Mouse (Mus musculus) liver, postnatal 0 days (tissue): Measurements from ENCODE around the gene Gpn2. TPM values are rescaled to one million over a fixed set of nuclear protein-coding genes. Genes with fewer than 3 reads are reported as not detected.

ENCODE experiments used
- ATAC-seq: fragments of 200-750 bp; cut with Nextera tagmentation; 2 replicates; pipeline ENCODE4 v1.8.0; 2017; ENCODE audit warnings: mild to moderate bottlenecking, moderate library complexity
- DNase-seq: peaks from one replicate; pipeline ENCODE4 v3.0.0-alpha.2; 2016
- H3K27ac ChIP-seq: fragments of 300-500 bp; sonication (generic); 2 replicates; pipeline ENCODE4 v1.5.1; 2014; ENCODE audit warnings: antibody characterized with exemption, moderate library complexity, mild to moderate bottlenecking, low read depth
- H3K27me3 ChIP-seq: fragments of 300-500 bp; sonication (generic); 2 replicates; pipeline ENCODE4 v1.6.1; 2014; ENCODE audit warnings: low read length, control low read depth, mixed read lengths; ENCODE audit not compliant: insufficient read depth
- H3K36me3 ChIP-seq: fragments of 300-500 bp; sonication (generic); replicated peaks from 2 replicates; pipeline ENCODE4 v1.6.1; 2014; ENCODE audit warnings: mild to moderate bottlenecking, control low read depth, low read length, moderate library complexity, mixed read lengths; ENCODE audit not compliant: insufficient read depth
- H3K4me1 ChIP-seq: fragments of 300-500 bp; sonication (generic); 2 replicates; pipeline ENCODE4 v1.6.1; 2014; ENCODE audit warnings: antibody characterized with exemption, mild to moderate bottlenecking, control low read depth; ENCODE audit not compliant: insufficient read depth
- H3K4me2 ChIP-seq: fragments of 300-500 bp; sonication (generic); 2 replicates; pipeline ENCODE4 v1.6.1; 2014; ENCODE audit warnings: low read depth, mild to moderate bottlenecking, low read length, moderate library complexity, mixed read lengths
- H3K4me3 ChIP-seq: fragments of 300-500 bp; sonication (generic); 2 replicates; pipeline ENCODE4 v1.5.1; 2014; ENCODE audit warnings: low read depth, low read length
- H3K9ac ChIP-seq: fragments of 300-500 bp; sonication (generic); replicated peaks from 2 replicates; pipeline ENCODE4 v1.6.1; 2014; ENCODE audit warnings: mild to moderate bottlenecking, moderate library complexity
- H3K9me3 ChIP-seq: fragments of 300-500 bp; sonication (generic); 2 replicates; pipeline ENCODE4 v1.6.1; 2016; ENCODE audit warnings: mild to moderate bottlenecking, control low read depth, low read length, mixed read lengths
- CTCF ChIP-seq: sonication (generic); IDR thresholded peaks from 2 replicates; pipeline ENCODE4 v1.5.1; 2016; ENCODE audit warnings: antibody characterized with exemption, low read depth
- EP300 ChIP-seq: IDR thresholded peaks from 2 replicates; pipeline ENCODE4 v1.6.1; 2016; ENCODE audit warnings: antibody characterized with exemption, low read depth, mild to moderate bottlenecking
- WGBS: fragments of 180-500 bp; shearing (Covaris S2); extraction: QIAGEN DNeasy Blood & Tissue Kit; methylation state at CpG from one replicate; pipeline ENCODE4 v1.1.7; 2014; ENCODE audit not compliant: insufficient replicate concordance; 5-methylcytosine and 5-hydroxymethylcytosine counted together
- polyA plus RNA-seq: library from polyadenylated mRNA; unstranded; fragments of >200 nt; fragmentation: Nextera tagmentation; extraction: Ambion mirVana; gene quantifications from 2 replicates; pipeline ENCODE4 v1.2.1, GENCODE M21; 2015

Gpn2 gene
- polyA plus RNA-seq, 1 experiment from 2014 or later, result 10.2 TPM

DNA sequence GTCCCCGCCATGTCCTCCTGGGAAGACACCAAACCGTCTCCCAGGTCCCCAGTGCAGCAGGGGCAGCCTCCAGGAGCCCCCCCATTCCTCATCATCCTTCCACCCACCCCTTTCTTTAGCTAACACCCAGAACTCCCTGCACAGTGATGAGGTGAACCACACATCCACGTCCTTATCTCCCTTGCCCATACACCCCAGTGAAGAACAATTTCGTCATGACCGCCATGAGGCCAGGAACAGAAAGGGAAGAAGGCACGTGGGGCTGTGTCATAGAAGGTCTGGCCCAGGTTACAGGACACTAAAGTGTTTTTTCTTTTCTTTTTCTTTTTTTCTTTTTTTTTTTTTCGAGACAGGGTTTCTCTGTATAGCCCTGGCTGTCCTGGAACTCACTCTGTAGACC lies 40.7 kb downstream of the Gpn2 start:
- peaks cover 18% of the 10 kb centered on the region; the same call in 1 of the 2 replicates for H3K36me3 ChIP-seq
- DNase-seq, result no peak
- ATAC-seq, result peak; percentile 73
- H3K4me2 ChIP-seq, result no peak overlapping the region
- H3K27ac ChIP-seq, result peak overlapping the region; percentile 85; the same call in 1 of the 2 replicates
- H3K4me3 ChIP-seq, result no peak overlapping the region
- H3K9me3 ChIP-seq, result no peaks in the 10 kb centered on the region
- no peaks in the 10 kb centered on the region for H3K27me3 ChIP-seq
- WGBS, result 54% methylated on average over 7 of the region's 7 CpGs
- H3K4me1 ChIP-seq, result peaks cover 33% of the 10 kb centered on the region
- peak; percentile 65; the same call in 1 of the 2 replicates for TF ChIP-seq EP300
- no peak for TF ChIP-seq CTCF
- H3K9ac ChIP-seq, result no peak overlapping the region

DNA sequence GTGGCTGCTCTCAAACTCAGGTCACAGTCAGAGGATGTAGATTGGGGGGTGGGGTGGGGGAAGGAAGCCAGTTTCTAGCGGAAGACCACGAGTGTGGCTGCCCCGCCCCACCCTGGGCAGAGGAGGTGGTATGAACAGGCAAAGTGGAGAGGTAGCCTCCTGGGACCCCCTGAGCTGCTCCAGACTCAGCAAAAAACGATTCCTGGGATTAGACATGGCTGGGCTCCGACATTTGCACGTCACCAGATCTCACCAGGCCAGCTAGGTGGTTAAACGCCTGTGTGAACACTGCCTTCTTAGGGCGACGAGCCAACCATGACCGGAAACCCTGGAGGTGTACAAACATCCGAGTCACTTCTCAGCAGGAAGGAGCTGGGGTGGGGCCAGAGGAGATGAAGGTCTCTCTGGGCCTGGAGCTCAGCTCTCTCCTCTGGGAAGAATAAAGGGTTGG lies 41.5 kb downstream of the Gpn2 start:
- peaks cover 28% of the 10 kb centered on the region for H3K4me1 ChIP-seq
- H3K36me3 ChIP-seq, result peaks cover 18% of the 10 kb centered on the region; the same call in 1 of the 2 replicates
- no peaks in the 10 kb centered on the region for H3K27me3 ChIP-seq
- 34% methylated on average over 11 of the region's 11 CpGs for WGBS
- peak overlapping the region; percentile 22; the same call in 1 of the 2 replicates for H3K4me2 ChIP-seq
- TF ChIP-seq EP300 (peak; percentile 27; the same call in 1 of the 2 replicates), CTCF (0 out of 2 replicates have a peak, but pooled peaks have one; percentile 1)
- H3K9ac ChIP-seq, result no peak overlapping the region
- peak overlapping the region; percentile 85 for H3K27ac ChIP-seq
- H3K4me3 ChIP-seq, result no peak overlapping the region
- peak; percentile 64 for DNase-seq
- H3K9me3 ChIP-seq, result no peaks in the 10 kb centered on the region
- ATAC-seq, result peak; percentile 63

DNA sequence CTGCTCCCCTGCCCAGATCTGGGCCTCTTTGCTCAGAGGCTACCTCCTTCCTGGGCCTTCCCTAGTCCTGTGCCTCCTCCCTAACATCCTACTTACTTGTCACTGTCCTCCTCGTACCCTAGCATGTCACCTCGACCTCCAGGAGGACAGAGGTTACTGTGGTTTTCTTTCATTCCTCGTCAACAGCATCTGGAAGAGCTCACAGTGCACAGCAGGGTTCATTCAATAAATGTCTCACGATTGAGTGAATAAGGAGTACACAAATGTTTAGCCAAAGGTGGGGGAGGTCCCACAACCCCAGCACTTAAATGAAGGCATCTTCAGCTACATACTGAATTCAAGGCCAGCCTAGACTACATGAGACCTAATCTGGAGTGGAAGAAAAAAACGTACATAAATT lies 42.1 kb downstream of the Gpn2 start:
- ATAC-seq (peak; percentile 4; the same call in 1 of the 2 replicates), DNase-seq (no peak)
- Histone ChIP-seq H3K4me2 (no peak overlapping the region), H3K9ac (no peak overlapping the region), H3K9me3 (no peaks in the 10 kb centered on the region), H3K27me3 (no peaks in the 10 kb centered on the region), H3K27ac (peak overlapping the region; percentile 85), H3K36me3 (peaks cover 18% of the 10 kb centered on the region; the same call in 1 of the 2 replicates), H3K4me1 (peaks cover 29% of the 10 kb centered on the region), H3K4me3 (no peak overlapping the region)
- WGBS, result 50% methylated on average over 5 of the region's 5 CpGs
- TF ChIP-seq CTCF, result no peak
- no peak for TF ChIP-seq EP300

DNA sequence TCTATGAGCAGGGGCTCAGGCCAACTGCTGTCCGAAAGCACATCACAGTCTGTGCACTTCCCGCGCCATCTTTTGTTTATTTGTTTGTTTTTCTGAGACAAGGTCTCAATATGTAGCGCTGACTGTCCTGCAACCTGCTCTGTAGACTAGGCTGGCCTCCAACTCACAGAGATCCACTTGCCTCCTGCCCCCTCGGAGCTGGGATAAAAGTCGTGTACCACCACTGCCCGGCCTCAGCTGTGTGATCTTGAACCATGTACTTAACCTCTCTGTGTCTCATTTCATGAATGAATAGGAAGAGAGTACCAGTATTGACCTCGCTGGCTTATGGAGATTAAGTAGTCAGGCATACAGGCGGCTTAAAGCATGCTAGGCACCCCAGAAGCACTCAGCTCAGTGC lies 42.5 kb downstream of the Gpn2 start:
- TF ChIP-seq EP300 (no peak), CTCF (no peak)
- ATAC-seq (no peak), DNase-seq (no peak)
- no peak overlapping the region for H3K4me3 ChIP-seq
- no peaks in the 10 kb centered on the region for H3K9me3 ChIP-seq
- H3K4me1 ChIP-seq, result peaks cover 33% of the 10 kb centered on the region
- no peaks in the 10 kb centered on the region for H3K27me3 ChIP-seq
- H3K27ac ChIP-seq, result peak overlapping the region; percentile 85
- 88% methylated on average over 9 of the region's 9 CpGs for WGBS
- no peak overlapping the region for H3K4me2 ChIP-seq
- no peak overlapping the region for H3K9ac ChIP-seq
- H3K36me3 ChIP-seq, result peaks cover 18% of the 10 kb centered on the region; the same call in 1 of the 2 replicates

DNA sequence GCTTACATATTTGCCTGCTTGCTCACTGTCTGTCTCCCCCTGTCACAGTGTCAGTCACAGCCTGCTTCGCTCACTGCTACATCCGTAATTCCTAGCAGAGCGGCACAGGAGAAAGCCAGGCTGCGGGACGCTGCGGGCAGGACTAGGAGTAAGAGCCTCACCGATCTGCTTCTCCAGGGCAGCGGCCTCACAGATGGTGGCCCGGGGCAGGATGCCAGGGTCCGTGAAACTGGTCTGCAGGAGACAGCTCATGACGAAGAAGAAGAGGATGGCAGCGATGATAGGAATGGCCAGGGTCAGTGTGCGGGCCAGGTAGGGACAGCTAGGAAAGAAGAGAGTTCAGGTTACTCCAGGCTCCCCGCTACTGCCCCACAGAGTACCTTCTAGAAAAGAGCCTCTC lies 42.9 kb downstream of the Gpn2 start:
- WGBS, result 86% methylated on average over 14 of the region's 14 CpGs
- Histone ChIP-seq H3K9ac (no peak overlapping the region), H3K4me1 (peaks cover 35% of the 10 kb centered on the region), H3K27ac (peak overlapping the region; percentile 85; the same call in 1 of the 2 replicates), H3K27me3 (no peaks in the 10 kb centered on the region), H3K9me3 (no peaks in the 10 kb centered on the region), H3K36me3 (peaks cover 18% of the 10 kb centered on the region; the same call in 1 of the 2 replicates), H3K4me2 (no peak overlapping the region), H3K4me3 (no peak overlapping the region)
- no peak for TF ChIP-seq EP300
- TF ChIP-seq CTCF, result no peak
- DNase-seq, result no peak
- ATAC-seq, result no peak

DNA sequence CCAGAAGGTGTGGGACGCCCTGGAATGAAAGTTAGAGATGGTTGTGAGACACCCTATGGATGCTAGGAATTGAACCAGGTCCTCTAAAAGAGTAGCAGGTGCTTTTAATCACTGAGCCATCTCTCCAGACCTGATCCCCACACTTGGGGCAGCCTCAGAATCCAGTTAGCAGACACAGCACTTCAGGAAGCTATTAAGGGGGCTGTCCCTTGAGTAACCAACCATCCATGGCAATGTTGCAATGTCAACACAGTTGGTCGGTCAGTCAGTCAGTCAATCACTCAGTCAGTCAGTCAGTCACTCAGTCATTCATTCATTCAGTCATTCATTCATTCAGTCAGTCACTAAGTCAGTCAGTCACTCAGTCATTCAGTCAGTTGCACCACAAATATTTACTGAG lies 44.4 kb downstream of the Gpn2 start:
- Histone ChIP-seq H3K4me3 (no peak overlapping the region), H3K27me3 (no peaks in the 10 kb centered on the region), H3K9me3 (no peaks in the 10 kb centered on the region), H3K4me2 (no peak overlapping the region), H3K27ac (no peak overlapping the region), H3K4me1 (peaks cover 41% of the 10 kb centered on the region), H3K36me3 (peaks cover 18% of the 10 kb centered on the region; the same call in 1 of the 2 replicates), H3K9ac (no peak overlapping the region)
- ATAC-seq (no peak), DNase-seq (no peak)
- WGBS, result 60% methylated on average over 2 of the region's 2 CpGs
- TF ChIP-seq CTCF, result no peak
- TF ChIP-seq EP300, result no peak
